Mouse (Mus musculus): ENCODE data around the gene Garem2.
A peak's percentile ranks its signal among the peaks of the same experiment; 100 is the strongest.
"Not testable (repeated sequence)": the region's sequence is repeated elsewhere in the genome, so short reads cannot be mapped to it uniquely, and the experiment has no call there.

Gene Garem2

DNA sequence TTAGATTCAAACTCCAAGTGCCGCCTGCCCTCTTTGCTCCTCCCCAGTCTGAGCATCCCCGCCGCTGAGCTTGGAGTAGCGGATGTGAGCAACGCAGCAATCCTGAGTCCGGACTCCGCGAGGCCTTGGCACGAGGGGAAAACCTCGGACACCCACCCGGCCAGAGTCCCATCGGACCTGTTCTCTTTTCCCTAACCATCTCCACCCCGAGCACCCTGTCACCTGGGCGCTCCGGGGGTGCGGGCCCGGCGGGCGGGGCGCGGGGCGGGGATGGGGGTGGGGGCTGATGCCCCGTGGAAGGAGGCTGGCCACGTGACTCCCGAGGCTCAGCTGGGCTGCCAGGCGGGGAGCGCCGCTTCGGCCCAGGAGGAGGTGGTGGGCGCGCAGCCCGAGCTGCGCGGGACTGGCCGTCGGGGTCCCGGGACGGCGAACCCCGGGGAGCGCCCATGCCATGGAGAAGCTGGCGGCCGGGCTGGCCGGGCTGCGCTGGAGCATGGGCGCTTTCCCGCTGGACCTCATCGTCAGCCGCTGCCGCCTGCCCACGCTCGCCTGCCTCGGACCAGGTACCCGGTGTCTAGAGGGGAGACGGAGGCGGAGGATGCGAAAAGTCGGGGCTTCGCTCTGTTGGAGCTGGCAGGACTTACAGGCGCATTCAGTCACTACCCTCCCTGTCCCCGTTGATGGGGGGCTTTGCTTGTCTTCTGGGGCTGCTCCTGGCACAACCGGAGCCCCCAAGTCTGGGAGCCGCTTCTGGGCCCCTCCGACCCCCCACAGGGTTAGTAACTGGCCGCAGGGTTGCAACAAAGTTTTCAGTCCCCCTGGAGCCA is at the start of gene Garem2:
Garem2 (plus strand) TSS at position 321 of the 827 bp plus-strand sequence.
- no peak for DNase-seq

DNA sequence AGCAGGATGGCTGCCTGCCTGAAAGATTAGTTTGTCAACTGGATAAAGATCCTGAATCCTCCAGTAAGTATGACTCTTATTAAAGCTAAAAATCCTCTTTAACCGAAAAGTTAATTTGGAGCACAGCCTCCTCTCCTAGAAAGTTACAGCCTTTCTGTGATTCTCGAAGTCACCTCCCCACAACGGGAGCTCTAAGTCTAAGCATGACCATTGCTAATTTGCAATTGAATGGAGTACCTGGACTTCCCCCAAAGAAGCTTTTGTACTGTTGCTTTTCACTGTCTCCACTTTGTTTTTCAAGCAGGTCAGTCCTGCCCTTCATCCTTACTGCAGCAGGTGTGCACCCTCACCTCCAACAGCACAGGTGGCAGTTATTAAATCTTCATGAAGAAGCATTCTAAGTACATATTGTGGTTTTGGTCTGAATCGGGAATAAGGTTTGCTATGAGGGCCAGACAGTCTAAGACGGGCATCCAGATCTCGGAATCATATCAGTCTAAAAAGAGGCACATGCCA is 46.7 kb upstream of the Garem2 start:
- no peak for DNase-seq

- not testable (repeated sequence) for DNase-seq
Measured at GRCm38 (mm10) chr5:30059607-30060006, 45.4 kb upstream of the Garem2 start.

GRCm38 (mm10) chr5:30067726-30068125 is 37.2 kb upstream of the Garem2 start:
- DNase-seq, result no peak

DNA sequence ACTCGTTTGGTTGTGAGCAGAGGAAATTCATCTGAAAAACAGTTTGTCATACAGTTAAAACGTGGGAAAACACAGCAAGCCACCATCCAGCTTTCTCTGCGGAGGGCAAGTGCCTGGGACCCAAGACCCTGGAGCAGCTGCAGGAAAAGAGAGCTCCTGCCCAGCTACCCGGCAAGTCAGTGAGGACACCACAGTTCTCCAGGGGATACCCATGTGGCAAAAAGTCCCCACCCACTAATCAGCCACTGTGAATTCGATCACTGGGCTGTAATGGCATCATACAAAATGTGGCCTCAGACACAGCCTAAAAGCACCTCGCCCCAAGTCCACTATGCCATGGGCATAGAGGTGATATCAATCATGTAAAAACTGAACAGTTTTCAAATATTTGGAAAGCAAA is 33.3 kb upstream of the Garem2 start:
- DNase-seq, result no peak

- DNase-seq, result no peak
Measured at GRCm38 (mm10) chr5:30072377-30072776, 32.6 kb upstream of the Garem2 start.

DNA sequence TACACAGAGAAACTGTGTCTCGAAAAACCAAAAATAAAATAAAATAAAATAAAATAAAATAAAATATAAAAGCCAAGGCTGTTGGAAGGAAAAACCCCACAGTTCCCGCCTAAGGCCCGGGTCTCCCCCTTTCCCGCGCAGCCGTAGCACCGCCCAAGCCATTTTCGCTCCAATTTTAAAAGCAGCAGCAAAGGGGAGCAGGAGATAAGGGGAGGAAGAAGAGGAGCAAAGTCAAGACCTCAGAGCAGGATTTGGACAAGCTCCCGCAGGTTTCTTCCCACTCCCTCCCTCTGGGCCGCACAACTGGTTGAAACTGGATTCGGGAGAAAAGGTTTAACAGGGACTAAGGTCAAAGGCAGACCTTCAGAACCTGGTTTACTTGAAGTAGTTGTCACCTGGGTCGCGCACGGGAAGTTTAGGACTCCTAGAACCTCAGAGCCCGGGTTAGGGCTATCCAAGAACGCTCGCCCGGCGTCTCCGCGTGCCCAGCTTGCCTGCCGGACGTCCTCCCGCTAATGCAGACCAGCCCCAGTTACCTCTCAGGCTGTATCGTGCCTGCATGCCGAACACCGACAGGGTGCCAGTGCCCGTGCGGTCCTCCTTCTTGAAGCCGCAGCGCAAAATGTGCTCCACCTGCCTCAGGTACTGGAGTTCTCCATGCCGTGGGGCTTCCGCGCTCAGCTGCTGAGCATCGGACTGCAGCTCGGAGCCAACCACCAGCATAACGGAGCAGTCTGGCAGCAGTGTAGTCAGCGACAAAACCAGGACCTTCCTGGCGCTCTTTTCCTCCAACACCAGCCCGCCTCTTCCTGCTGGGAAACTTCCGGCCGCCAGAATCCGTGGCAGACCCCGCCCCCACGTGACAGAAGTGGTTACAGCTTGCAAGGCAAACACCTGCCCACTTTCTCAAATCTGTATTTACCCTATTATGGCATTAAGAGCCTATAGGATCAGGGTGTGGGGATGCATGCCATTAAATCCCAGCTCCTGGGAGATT is 31.8 kb upstream of the Garem2 start, which contains the start of gene Tyms:
Tyms (minus strand) TSS at position 793 of the 997 bp plus-strand sequence.
- peak; percentile 63 to 74 for DNase-seq

DNA sequence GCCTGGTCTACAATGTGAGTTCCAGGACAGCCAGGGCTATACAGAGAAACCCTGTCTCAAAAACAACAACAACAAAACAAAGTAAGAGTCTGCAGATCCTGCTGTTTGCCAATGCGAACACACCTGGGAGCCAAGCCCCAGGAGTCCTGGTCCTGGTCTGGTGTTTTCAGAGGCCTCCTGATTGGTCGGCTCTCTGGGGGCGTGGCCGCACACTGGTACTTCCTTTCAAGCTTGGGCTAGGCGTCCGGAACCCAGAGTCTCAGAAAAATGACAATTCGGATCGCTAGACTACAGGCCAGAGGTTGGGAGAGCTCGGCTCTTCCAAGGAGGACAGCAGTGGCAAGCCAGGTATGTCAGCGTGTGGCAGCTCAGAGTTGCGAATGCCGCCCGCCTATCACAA is 12.3 kb upstream of the Garem2 start:
- DNase-seq, result no peak

GRCm38 (mm10) chr5:30094399-30094798 is 10.6 kb upstream of the Garem2 start:
- DNase-seq, result no peak

DNA sequence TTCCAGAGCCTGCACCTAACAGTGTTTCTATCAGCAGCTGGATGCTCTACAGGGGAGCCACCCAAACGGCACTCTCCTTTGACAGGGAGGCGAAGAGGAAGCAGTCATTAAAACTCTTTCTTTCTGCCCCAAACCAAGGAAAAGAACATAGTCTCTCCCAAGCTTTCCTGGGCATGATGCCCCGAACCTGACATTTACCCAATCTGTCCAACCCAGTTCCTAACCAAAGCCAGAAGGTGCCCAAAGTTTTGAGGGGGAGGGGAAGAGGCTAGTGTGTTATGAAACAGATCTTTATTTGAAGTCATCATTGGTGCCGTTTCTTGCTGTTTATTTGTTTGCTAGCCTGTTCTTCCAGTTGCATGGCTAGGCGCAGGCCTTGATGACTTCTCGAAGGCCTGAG is 9.2 kb upstream of the Garem2 start:
- no peak for DNase-seq

- DNase-seq, result no peak
Measured at GRCm38 (mm10) chr5:30098260-30098659, 6.7 kb upstream of the Garem2 start.

GRCm38 (mm10) chr5:30103340-30103739 is 1.6 kb upstream of the Garem2 start:
- no peak for DNase-seq

DNA sequence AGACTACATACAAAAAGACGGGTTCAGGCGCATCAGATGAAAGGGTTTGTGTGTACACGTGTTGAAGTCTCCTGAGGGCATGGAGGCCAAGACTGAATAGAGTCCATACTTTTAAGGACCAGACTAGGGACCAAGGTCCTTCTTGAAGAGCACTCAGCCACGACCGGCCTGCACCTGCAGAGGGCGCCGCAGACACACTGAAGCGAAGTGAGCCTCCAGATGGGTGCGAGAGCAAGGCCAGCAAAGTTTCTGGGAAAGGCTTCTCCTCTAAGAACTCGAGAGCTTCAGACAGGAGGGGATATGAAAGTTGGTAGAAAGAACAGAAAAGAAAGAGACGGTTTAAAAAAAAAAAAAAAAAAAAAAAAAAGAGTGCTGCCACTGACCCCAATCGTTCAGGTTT is 622 bp upstream of the Garem2 start:
- no peak for DNase-seq

DNA sequence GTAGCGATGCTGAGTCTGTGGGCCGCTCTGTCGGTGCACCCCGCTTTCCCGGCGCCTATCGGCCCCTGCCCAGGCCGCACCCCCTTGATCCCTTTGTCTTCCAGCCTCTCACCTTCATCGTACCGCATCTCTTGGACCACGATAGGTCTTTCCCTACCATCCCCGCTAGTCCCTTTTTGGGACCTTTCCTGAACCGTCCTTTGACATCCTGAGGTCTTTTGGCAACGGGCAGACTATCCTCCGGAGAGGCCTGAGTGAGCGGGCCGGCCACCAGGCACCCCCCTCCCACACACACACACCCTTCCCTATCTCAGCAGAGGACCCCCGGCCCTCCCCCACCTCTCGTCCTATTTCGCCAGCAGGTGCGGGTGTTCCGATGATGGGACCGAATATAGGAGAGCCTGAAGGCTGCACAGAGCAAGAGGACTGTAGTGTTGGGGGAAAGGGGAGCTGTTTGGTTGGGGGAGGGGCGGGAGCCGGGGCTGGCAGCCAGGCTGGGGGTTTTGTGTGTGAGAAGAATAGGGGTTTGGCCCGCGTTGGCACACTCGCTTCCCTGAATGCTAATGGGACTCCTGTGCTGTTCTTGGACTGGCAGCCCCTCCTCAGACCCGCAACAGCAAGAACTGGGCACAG is 823 bp downstream of the Garem2 start, which contains the start of gene 3110082J24Rik:
3110082J24Rik (minus strand) TSS at position 419 of the 633 bp plus-strand sequence.
- DNase-seq, result no peak

GRCm38 (mm10) chr5:30106756-30107155 is 1.8 kb downstream of the Garem2 start:
- DNase-seq, result no peak

- no peak for DNase-seq
Measured at GRCm38 (mm10) chr5:30107186-30107585, 2.2 kb downstream of the Garem2 start.

DNA sequence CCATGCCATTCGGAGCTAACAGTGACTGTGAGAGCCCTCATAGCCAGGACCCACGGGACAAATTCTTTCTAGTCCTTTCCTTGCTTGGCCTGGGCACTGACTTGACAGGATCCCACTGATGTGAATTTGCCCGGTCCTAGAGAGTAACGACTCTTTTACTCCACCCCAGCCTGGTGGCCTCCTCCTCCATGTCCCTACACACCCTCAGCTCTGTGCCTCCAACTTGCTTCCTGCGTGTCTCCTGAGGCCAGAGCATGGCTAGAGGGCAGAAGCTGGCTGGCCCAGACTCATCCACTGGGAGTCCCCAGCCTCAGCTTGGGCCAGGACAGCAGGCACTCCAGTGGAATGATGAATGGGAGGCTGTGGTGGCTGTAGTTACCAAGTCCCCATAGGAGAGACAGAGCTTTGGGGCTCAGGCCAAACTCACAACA is 2.7 kb downstream of the Garem2 start:
- no peak for DNase-seq

- DNase-seq, result no peak
Measured at GRCm38 (mm10) chr5:30108233-30108632, 3.3 kb downstream of the Garem2 start.

GRCm38 (mm10) chr5:30109899-30110298 is 4.9 kb downstream of the Garem2 start:
- no peak for DNase-seq

- DNase-seq, result no peak
Measured at GRCm38 (mm10) chr5:30110371-30111060, 5.6 kb downstream of the Garem2 start.

DNA sequence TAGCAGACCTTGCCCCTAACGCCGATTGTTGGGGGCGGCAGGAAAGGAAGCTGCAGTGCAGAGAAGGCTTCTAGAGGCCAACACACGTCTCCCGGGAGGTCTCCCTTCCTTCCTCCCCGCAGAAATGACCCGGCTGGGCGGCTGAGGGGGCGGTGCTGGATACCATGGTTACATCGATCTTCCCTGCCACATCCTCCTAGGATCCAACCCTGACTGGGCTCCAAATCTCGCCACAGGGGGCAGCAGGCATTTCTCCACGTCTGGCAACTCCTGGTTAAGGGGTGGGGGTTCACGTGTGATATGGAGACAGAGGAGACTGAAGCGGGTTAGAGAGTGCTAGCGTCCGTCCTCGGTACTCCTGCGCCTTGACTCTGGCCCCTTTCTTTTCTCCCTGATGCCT is 6.2 kb downstream of the Garem2 start:
- no peak for DNase-seq

- no peak for DNase-seq
Measured at GRCm38 (mm10) chr5:30111771-30112170, 6.8 kb downstream of the Garem2 start.

All from thymus, adult 18-20 months (tissue).